Mouse (Mus musculus) kidney, embryonic 14.5 days (tissue): ENCODE measurements around the gene Msmb. TPM values are rescaled to one million over a fixed set of nuclear protein-coding genes. Genes with fewer than 3 reads are reported as not detected.

ENCODE experiments used
- ATAC-seq: fragments of 200-750 bp; cut with Nextera tagmentation; 2 replicates; pipeline ENCODE4 v1.8.0; 2017; ENCODE audit warnings: moderate number of reproducible peaks, mild to moderate bottlenecking, moderate TSS enrichment, moderate library complexity; ENCODE audit not compliant: low FRiP score, low TSS enrichment
- H3K27ac ChIP-seq: fragments of 300-500 bp; sonication (generic); 2 replicates; pipeline ENCODE4 v1.5.1; 2014; ENCODE audit warnings: low read depth, mild to moderate bottlenecking, low read length, moderate library complexity, mixed read lengths
- H3K27me3 ChIP-seq: fragments of 300-500 bp; sonication (generic); 2 replicates; pipeline ENCODE4 v1.6.1; 2014; ENCODE audit warnings: mild to moderate bottlenecking, low read length; ENCODE audit not compliant: control insufficient read depth, insufficient read depth
- H3K36me3 ChIP-seq: fragments of 300-500 bp; sonication (generic); 2 replicates; pipeline ENCODE4 v1.6.1; 2014; ENCODE audit warnings: low read length, mixed read lengths; ENCODE audit not compliant: control insufficient read depth, insufficient read depth
- H3K4me1 ChIP-seq: fragments of 300-500 bp; sonication (generic); 2 replicates; pipeline ENCODE4 v1.6.1; 2014; ENCODE audit warnings: low read length, mixed read lengths; ENCODE audit not compliant: control insufficient read depth, insufficient read depth
- H3K4me2 ChIP-seq: fragments of 300-500 bp; sonication (generic); replicated peaks from 2 replicates; pipeline ENCODE4 v1.6.1; 2014; ENCODE audit warnings: low read depth, mild to moderate bottlenecking, low read length
- H3K4me3 ChIP-seq: fragments of 300-500 bp; sonication (generic); 2 replicates; pipeline ENCODE4 v1.5.1; 2014; ENCODE audit warnings: mild to moderate bottlenecking, low read length
- H3K9ac ChIP-seq: fragments of 300-500 bp; sonication (generic); 2 replicates; pipeline ENCODE4 v1.6.1; 2014; ENCODE audit warnings: low read depth, mild to moderate bottlenecking, low read length, moderate library complexity
- H3K9me3 ChIP-seq: fragments of 300-500 bp; sonication (generic); 2 replicates; pipeline ENCODE4 v1.6.1; 2016; ENCODE audit warnings: low read length; ENCODE audit not compliant: control insufficient read depth
- WGBS: fragments of 180-500 bp; shearing (Covaris S2); extraction: QIAGEN DNeasy Blood & Tissue Kit; methylation state at CpG from one replicate; pipeline ENCODE4 v1.1.7; 2014; 5-methylcytosine and 5-hydroxymethylcytosine counted together
- polyA plus RNA-seq: library from polyadenylated mRNA; unstranded; fragments of >200 nt; fragmentation: Nextera tagmentation; extraction: Ambion mirVana; gene quantifications from 2 replicates; pipeline ENCODE4 v1.2.1, GENCODE M21; 2014

Msmb gene
- polyA plus RNA-seq, result not detected in 2 replicates

DNA sequence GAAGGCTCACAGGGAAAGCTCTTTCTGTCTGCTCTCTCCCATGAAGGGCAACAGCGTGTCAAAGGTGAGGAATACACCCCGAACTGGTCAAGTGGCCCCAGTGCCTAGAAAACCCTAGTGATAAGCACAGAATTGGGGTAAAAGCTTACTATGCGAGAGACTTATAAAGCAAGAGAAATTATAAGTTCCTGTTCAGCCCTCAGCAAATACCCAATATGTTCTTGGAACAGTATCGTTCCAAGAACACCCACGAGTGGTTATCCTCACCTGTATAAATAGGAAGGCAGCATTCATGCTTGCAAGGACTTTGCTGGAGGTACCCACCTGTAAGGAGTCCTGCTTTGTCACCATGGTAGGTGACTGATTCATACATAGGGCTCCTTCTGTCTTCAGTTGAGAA lies at the start of gene Msmb:
Msmb (plus strand) TSS at position 301 of the 400 bp plus-strand sequence.
- WGBS, result 90% methylated on average over 5 of the region's 5 CpGs
- Histone ChIP-seq H3K9me3 (no peaks in the 10 kb centered on the region), H3K9ac (no peak within 1 kb of the TSS), H3K4me2 (no peak within 1 kb of the TSS), H3K4me1 (no peaks in the 10 kb centered on the region), H3K27me3 (no peaks in the 10 kb centered on the region), H3K36me3 (no peaks in the 10 kb centered on the region), H3K4me3 (no peak within 1 kb of the TSS), H3K27ac (no peak within 1 kb of the TSS)
- ATAC-seq, result no peak

GRCm38 (mm10) chr14:32093018-32093417 lies 48.8 kb upstream of the Msmb start:
- ATAC-seq, result no peak
- H3K36me3 ChIP-seq, result peaks cover 53% of the 10 kb centered on the region

GRCm38 (mm10) chr14:32093500-32094117 lies 48.2 kb upstream of the Msmb start:
- Histone ChIP-seq H3K27ac (no peak overlapping the region), H3K9ac (no peak overlapping the region), H3K9me3 (no peaks in the 10 kb centered on the region), H3K27me3 (no peaks in the 10 kb centered on the region), H3K36me3 (peaks cover 59% of the 10 kb centered on the region), H3K4me1 (peaks cover 6% of the 10 kb centered on the region), H3K4me2 (no peak overlapping the region), H3K4me3 (no peak overlapping the region)
- WGBS, result 79% methylated on average over 11 of the region's 11 CpGs
- no peak for ATAC-seq

More at GRCm38 (mm10) chr14:32093018-32093417, 48.8 kb upstream of the Msmb start:
- H3K27ac ChIP-seq, result no peak overlapping the region
- H3K4me1 ChIP-seq, result peaks cover 6% of the 10 kb centered on the region
- H3K9me3 ChIP-seq, result no peaks in the 10 kb centered on the region
- WGBS, result 72% methylated on average over 1 of the region's 1 CpGs
- H3K4me2 ChIP-seq, result no peak overlapping the region
- H3K27me3 ChIP-seq, result no peaks in the 10 kb centered on the region
- no peak overlapping the region for H3K9ac ChIP-seq
- no peak overlapping the region for H3K4me3 ChIP-seq

DNA sequence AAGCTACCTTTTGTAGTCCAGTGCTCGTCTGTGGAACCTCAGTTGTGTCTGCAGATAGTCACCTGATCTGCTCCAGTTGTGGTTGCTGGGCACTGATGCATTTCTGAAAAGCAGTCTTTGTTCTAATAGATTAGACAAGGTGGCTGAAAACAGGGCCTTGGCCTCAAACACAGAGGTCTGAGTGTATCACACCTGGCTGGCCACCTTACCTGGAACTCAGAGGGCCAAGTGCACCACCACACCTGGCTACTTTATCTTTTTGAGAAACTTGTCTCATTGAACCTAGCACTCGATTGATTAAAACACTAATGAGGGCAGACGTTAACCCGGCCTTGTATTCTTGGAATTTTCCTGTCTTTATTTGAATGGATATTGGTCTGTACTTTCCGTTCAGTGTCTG lies 46.2 kb upstream of the Msmb start:
- Histone ChIP-seq H3K4me1 (peaks cover 6% of the 10 kb centered on the region), H3K27ac (peak overlapping the region; percentile 44; the same call in 1 of the 2 replicates), H3K4me3 (no peak overlapping the region), H3K4me2 (no peak overlapping the region), H3K27me3 (no peaks in the 10 kb centered on the region), H3K9me3 (no peaks in the 10 kb centered on the region), H3K9ac (no peak overlapping the region), H3K36me3 (peaks cover 78% of the 10 kb centered on the region)
- no peak for ATAC-seq
- WGBS, result 58% methylated on average over 5 of the region's 5 CpGs

DNA sequence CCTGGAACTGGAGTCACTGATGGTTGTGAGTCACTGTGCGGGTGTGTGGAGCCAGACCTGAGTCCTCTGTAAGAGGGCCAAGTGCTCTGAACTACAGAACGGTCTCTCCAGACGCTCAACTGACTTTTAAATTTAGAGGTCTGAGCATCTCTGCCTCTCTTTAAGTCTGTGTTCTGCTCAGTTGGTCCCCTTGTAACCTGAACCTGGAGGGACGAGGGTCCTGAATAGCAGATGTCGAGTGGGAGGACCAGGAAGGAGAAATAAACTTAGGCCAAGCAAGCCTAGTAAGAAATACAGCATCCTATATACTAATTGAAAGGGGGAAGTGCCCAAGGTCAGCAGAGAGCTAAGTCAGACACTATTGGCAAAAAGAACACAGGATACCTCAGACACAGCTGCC lies 45.1 kb upstream of the Msmb start:
- H3K4me3 ChIP-seq, result no peak overlapping the region
- H3K27me3 ChIP-seq, result no peaks in the 10 kb centered on the region
- 0 out of 2 replicates have a peak overlapping the region, but pooled peaks have one; percentile 2 for H3K27ac ChIP-seq
- no peaks in the 10 kb centered on the region for H3K4me1 ChIP-seq
- 33% methylated on average over 5 of the region's 5 CpGs for WGBS
- no peak overlapping the region for H3K9ac ChIP-seq
- no peaks in the 10 kb centered on the region for H3K9me3 ChIP-seq
- H3K4me2 ChIP-seq, result no peak overlapping the region
- peak; percentile 77; the same call in 1 of the 2 replicates for ATAC-seq
- H3K36me3 ChIP-seq, result peaks cover 82% of the 10 kb centered on the region

DNA sequence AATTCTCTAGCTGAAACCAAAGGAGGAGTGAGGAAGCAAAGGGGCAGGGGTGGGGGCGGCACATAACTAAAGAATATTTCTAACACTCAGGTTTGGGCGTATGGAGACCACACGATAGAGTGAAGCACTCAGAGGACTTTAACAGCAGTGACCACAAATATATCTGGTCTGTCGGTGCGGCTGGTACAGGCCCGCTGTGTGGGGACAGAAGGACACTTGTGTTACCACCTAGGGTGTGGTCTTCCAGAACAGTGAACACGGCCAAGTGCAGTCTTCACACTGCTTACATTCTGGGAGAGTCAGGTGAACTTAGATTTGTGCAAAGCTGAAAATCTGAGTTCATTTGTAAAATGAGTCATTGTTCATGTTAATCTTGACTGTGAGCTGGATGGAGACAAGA lies 44.1 kb upstream of the Msmb start:
- Histone ChIP-seq H3K9me3 (no peaks in the 10 kb centered on the region), H3K27ac (no peak overlapping the region), H3K4me1 (no peaks in the 10 kb centered on the region), H3K9ac (no peak overlapping the region), H3K4me3 (no peak overlapping the region), H3K4me2 (no peak overlapping the region), H3K27me3 (no peaks in the 10 kb centered on the region), H3K36me3 (peaks cover 85% of the 10 kb centered on the region)
- WGBS, result 80% methylated on average over 7 of the region's 7 CpGs
- ATAC-seq, result no peak

GRCm38 (mm10) chr14:32098951-32099350 lies 42.9 kb upstream of the Msmb start:
- H3K4me1 ChIP-seq, result no peaks in the 10 kb centered on the region
- no peak overlapping the region for H3K9ac ChIP-seq
- no peak overlapping the region for H3K4me3 ChIP-seq
- no peak overlapping the region for H3K4me2 ChIP-seq
- H3K27me3 ChIP-seq, result no peaks in the 10 kb centered on the region
- peaks cover 74% of the 10 kb centered on the region for H3K36me3 ChIP-seq
- 80% methylated on average over 3 of the region's 3 CpGs for WGBS
- ATAC-seq, result no peak
- H3K9me3 ChIP-seq, result no peaks in the 10 kb centered on the region
- no peak overlapping the region for H3K27ac ChIP-seq

GRCm38 (mm10) chr14:32103556-32103955 lies 38.3 kb upstream of the Msmb start:
- Histone ChIP-seq H3K9ac (no peak overlapping the region), H3K27ac (no peak overlapping the region), H3K27me3 (no peaks in the 10 kb centered on the region), H3K4me2 (no peak overlapping the region), H3K4me3 (no peak overlapping the region), H3K9me3 (no peaks in the 10 kb centered on the region), H3K4me1 (0 out of 2 replicates have a peak, but pooled peaks cover 4% of the 10 kb centered on the region), H3K36me3 (peaks cover 35% of the 10 kb centered on the region)
- WGBS, result 85% methylated on average over 4 of the region's 4 CpGs
- no peak for ATAC-seq

GRCm38 (mm10) chr14:32105663-32106062 lies 36.2 kb upstream of the Msmb start:
- 0 out of 2 replicates have a peak, but pooled peaks have one; percentile 24 for ATAC-seq
- peak overlapping the region; percentile 24; the same call in 1 of the 2 replicates for H3K27ac ChIP-seq
- H3K4me2 ChIP-seq, result no peak overlapping the region

More at GRCm38 (mm10) chr14:32105663-32106062, 36.2 kb upstream of the Msmb start:
- Histone ChIP-seq H3K36me3 (peaks cover 15% of the 10 kb centered on the region), H3K9me3 (no peaks in the 10 kb centered on the region), H3K4me1 (0 out of 2 replicates have a peak, but pooled peaks cover 4% of the 10 kb centered on the region), H3K27me3 (no peaks in the 10 kb centered on the region), H3K9ac (no peak overlapping the region), H3K4me3 (no peak overlapping the region)
- 51% methylated on average over 7 of the region's 7 CpGs for WGBS
